Mouse (Mus musculus): ENCODE measurements at regions not wholly inside any gene's neighbourhood (a gene's known extent, or its start where the extent isn't known, plus 50 kb on each side); places are given as distances from the start of the nearest gene placed in this dataset.

- no peak for DNase-seq (ENCODE audit: low spot score)
Observed at GRCm38 (mm10) chr1:90343492-90343891, 139.7 kb downstream of the Ackr3 start.

GRCm38 (mm10) chr1:90347032-90347431, 143.3 kb downstream of the Ackr3 start:
- no peak for DNase-seq (ENCODE audit: low spot score)

- DNase-seq (ENCODE audit: low spot score) = no peak
Observed at GRCm38 (mm10) chr1:90349611-90350010, 145.8 kb downstream of the Ackr3 start.

- DNase-seq (ENCODE audit: low spot score) = no peak
Observed at GRCm38 (mm10) chr1:90353325-90353724, 149.5 kb downstream of the Ackr3 start.

- DNase-seq (ENCODE audit: low spot score) = no peak
Observed at GRCm38 (mm10) chr1:90356567-90356966, 152.8 kb downstream of the Ackr3 start.

GRCm38 (mm10) chr1:90357391-90357790, 153.6 kb downstream of the Ackr3 start:
- no peak for DNase-seq (ENCODE audit: low spot score)

GRCm38 (mm10) chr1:90358971-90359370, 155.2 kb downstream of the Ackr3 start:
- DNase-seq (ENCODE audit: low spot score) = no peak

- no peak for DNase-seq (ENCODE audit: low spot score)
Observed at GRCm38 (mm10) chr1:90360065-90360464, 156.3 kb downstream of the Ackr3 start.

GRCm38 (mm10) chr1:90364444-90364843, 160.7 kb downstream of the Ackr3 start:
- DNase-seq (ENCODE audit: low spot score) = no peak

GRCm38 (mm10) chr1:90368581-90368980, 164.8 kb downstream of the Ackr3 start:
- no peak for DNase-seq (ENCODE audit: low spot score)

GRCm38 (mm10) chr1:90369287-90369686, 165.5 kb downstream of the Ackr3 start:
- DNase-seq (ENCODE audit: low spot score) = no peak

- no peak for DNase-seq (ENCODE audit: low spot score)
Observed at GRCm38 (mm10) chr1:90370766-90371165, 167.0 kb downstream of the Ackr3 start.

- no peak for DNase-seq (ENCODE audit: low spot score)
Observed at GRCm38 (mm10) chr1:90373001-90373400, 169.2 kb downstream of the Ackr3 start.

GRCm38 (mm10) chr1:90374517-90374916, 170.7 kb downstream of the Ackr3 start:
- no peak for DNase-seq (ENCODE audit: low spot score)

- no peak for DNase-seq (ENCODE audit: low spot score)
Observed at GRCm38 (mm10) chr1:90380034-90380705, 176.4 kb downstream of the Ackr3 start.

GRCm38 (mm10) chr1:90382941-90383470, 179.2 kb downstream of the Ackr3 start:
- DNase-seq (ENCODE audit: low spot score) = no peak

- no peak for DNase-seq (ENCODE audit: low spot score)
Observed at GRCm38 (mm10) chr1:90385024-90385423, 181.2 kb downstream of the Ackr3 start.

- DNase-seq (ENCODE audit: low spot score) = no peak
Observed at GRCm38 (mm10) chr1:90386792-90387191, 183.0 kb downstream of the Ackr3 start.

GRCm38 (mm10) chr1:90390422-90390821, 186.6 kb downstream of the Ackr3 start:
- no peak for DNase-seq (ENCODE audit: low spot score)

- DNase-seq (ENCODE audit: low spot score) = no peak
Observed at GRCm38 (mm10) chr1:90393861-90394260, 190.1 kb downstream of the Ackr3 start.

GRCm38 (mm10) chr1:90395331-90396016, 191.7 kb downstream of the Ackr3 start:
- DNase-seq (ENCODE audit: low spot score) = no peak

- DNase-seq (ENCODE audit: low spot score) = no peak
Observed at GRCm38 (mm10) chr1:90396660-90397059, 192.9 kb downstream of the Ackr3 start.

GRCm38 (mm10) chr1:90397355-90397754, 193.6 kb downstream of the Ackr3 start:
- DNase-seq (ENCODE audit: low spot score) = no peak
